Mouse (Mus musculus) midbrain, postnatal 0 days (tissue): ENCODE data around the gene Ice2. TPM values are rescaled to one million over a fixed set of nuclear protein-coding genes. Genes with fewer than 3 reads are reported as not detected.

Experiments
- ATAC-seq: fragments of 200-750 bp; cut with Nextera tagmentation; 2 replicates; pipeline ENCODE4 v1.8.0; 2017; ENCODE audit warnings: moderate number of reproducible peaks, mild to moderate bottlenecking, moderate TSS enrichment, moderate library complexity; ENCODE audit not compliant: low FRiP score
- DNase-seq: peaks from one replicate; pipeline ENCODE4 v3.0.0-alpha.2; 2015; ENCODE audit warnings: low spot score
- H3K27ac ChIP-seq: fragments of 300-500 bp; sonication (generic); 2 replicates; pipeline ENCODE4 v1.5.1; 2014; ENCODE audit warnings: low read depth, mild to moderate bottlenecking, low read length, mixed read lengths
- H3K27me3 ChIP-seq: fragments of 300-500 bp; sonication (generic); 2 replicates; pipeline ENCODE4 v1.6.1; 2014; ENCODE audit warnings: low read length, control low read depth, mixed read lengths; ENCODE audit not compliant: insufficient read depth
- H3K36me3 ChIP-seq: fragments of 300-500 bp; sonication (generic); 2 replicates; pipeline ENCODE4 v1.6.1; 2014; ENCODE audit warnings: low read length, control low read depth, mixed read lengths; ENCODE audit not compliant: insufficient read depth
- H3K4me1 ChIP-seq: fragments of 300-500 bp; sonication (generic); 2 replicates; pipeline ENCODE4 v1.6.1; 2014; ENCODE audit warnings: mild to moderate bottlenecking, control low read depth, antibody characterized with exemption, low read length, mixed read lengths; ENCODE audit not compliant: insufficient read depth
- H3K4me2 ChIP-seq: fragments of 300-500 bp; sonication (generic); 2 replicates; pipeline ENCODE4 v1.6.1; 2014; ENCODE audit warnings: low read depth, mild to moderate bottlenecking, low read length, mixed read lengths; ENCODE audit not compliant: poor library complexity, severe bottlenecking
- H3K4me3 ChIP-seq: fragments of 300-500 bp; sonication (generic); 2 replicates; pipeline ENCODE4 v1.5.1; 2014; ENCODE audit warnings: low read depth, mild to moderate bottlenecking, low read length, moderate library complexity
- H3K9ac ChIP-seq: fragments of 300-500 bp; sonication (generic); replicated peaks from 2 replicates; pipeline ENCODE4 v1.6.1; 2014; ENCODE audit warnings: mild to moderate bottlenecking, low read length, moderate library complexity, mixed read lengths; ENCODE audit not compliant: poor library complexity, severe bottlenecking
- H3K9me3 ChIP-seq: fragments of 300-500 bp; sonication (generic); 2 replicates; pipeline ENCODE4 v1.6.1; 2016; ENCODE audit warnings: low read length, control low read depth
- CTCF ChIP-seq: IDR thresholded peaks from 2 replicates; pipeline ENCODE4 v1.5.1; 2016; ENCODE audit warnings: antibody characterized with exemption, mild to moderate bottlenecking
- WGBS: fragments of 180-500 bp; shearing (Covaris S2); extraction: QIAGEN DNeasy Blood & Tissue Kit; methylation state at CpG from one replicate; pipeline ENCODE4 v1.1.7; 2014; 5-methylcytosine and 5-hydroxymethylcytosine counted together
- microRNA-seq: library from miRNA; unstranded; fragments of <30 nt; microRNA quantifications from one replicate; pipeline ENCODE4, GENCODE M21; 2016; ENCODE audit warnings: borderline number of aligned reads
- polyA plus RNA-seq: library from polyadenylated mRNA; unstranded; fragments of >200 nt; fragmentation: Nextera tagmentation; extraction: Ambion mirVana; gene quantifications from 2 replicates; pipeline ENCODE4 v1.2.1, GENCODE M21; 2015
- total RNA-seq: library from RNA; depleted of rRNA; stranded (reverse); fragments of >200 nt; gene quantifications from 2 replicates; pipeline ENCODE4 v1.2.3, GENCODE M21; 2014; rRNA removed

Gene Ice2
- total and polyA plus RNA-seq, 2 experiments from 2014 or later, result 4.9 to 7.3 TPM

GRCm38 (mm10) chr9:69472724-69473123 lies 75.0 kb downstream of the Ice2 start:
- no peak for ATAC-seq

GRCm38 (mm10) chr9:69475873-69476272 lies 78.2 kb downstream of the Ice2 start:
- no peak for TF ChIP-seq CTCF
- Histone ChIP-seq H3K36me3 (no peaks in the 10 kb centered on the region), H3K27me3 (no peaks in the 10 kb centered on the region), H3K4me2 (no peak overlapping the region), H3K27ac (no peak overlapping the region), H3K9ac (no peak overlapping the region), H3K4me3 (no peak overlapping the region), H3K4me1 (no peaks in the 10 kb centered on the region), H3K9me3 (no peaks in the 10 kb centered on the region)
- DNase-seq, result no peak
- ATAC-seq, result no peak
- 84% methylated on average over 6 of the region's 6 CpGs for WGBS

More at GRCm38 (mm10) chr9:69472724-69473123, 75.0 kb downstream of the Ice2 start:
- Histone ChIP-seq H3K9me3 (no peaks in the 10 kb centered on the region), H3K27ac (no peak overlapping the region; the same call in 1 of the 2 replicates), H3K4me3 (no peak overlapping the region), H3K4me2 (no peak overlapping the region), H3K4me1 (peaks cover 6% of the 10 kb centered on the region; the same call in 1 of the 2 replicates), H3K9ac (no peak overlapping the region), H3K36me3 (no peaks in the 10 kb centered on the region), H3K27me3 (no peaks in the 10 kb centered on the region)
- WGBS, result 78% methylated on average over 6 of the region's 6 CpGs
- peak; percentile 56 for DNase-seq
- TF ChIP-seq CTCF, result no peak

GRCm38 (mm10) chr9:69477195-69477823 lies 79.6 kb downstream of the Ice2 start:
- Histone ChIP-seq H3K27me3 (no peaks in the 10 kb centered on the region), H3K36me3 (no peaks in the 10 kb centered on the region), H3K9me3 (no peaks in the 10 kb centered on the region), H3K27ac (no peak overlapping the region), H3K4me2 (no peak overlapping the region), H3K4me1 (no peaks in the 10 kb centered on the region), H3K4me3 (no peak overlapping the region), H3K9ac (no peak overlapping the region)
- DNase-seq (no peak), ATAC-seq (no peak)
- WGBS, result 61% methylated on average over 14 of the region's 14 CpGs
- TF ChIP-seq CTCF, result no peak

GRCm38 (mm10) chr9:69477824-69478222 lies 80.1 kb downstream of the Ice2 start:
- Histone ChIP-seq H3K4me2 (no peak overlapping the region), H3K36me3 (no peaks in the 10 kb centered on the region), H3K9me3 (no peaks in the 10 kb centered on the region), H3K4me1 (no peaks in the 10 kb centered on the region), H3K27me3 (no peaks in the 10 kb centered on the region), H3K27ac (no peak overlapping the region), H3K9ac (no peak overlapping the region), H3K4me3 (no peak overlapping the region)
- ATAC-seq (no peak), DNase-seq (no peak)
- no peak for TF ChIP-seq CTCF
- WGBS, result 81% methylated on average over 6 of the region's 6 CpGs

GRCm38 (mm10) chr9:69480344-69480743 lies 82.6 kb downstream of the Ice2 start:
- whole genome bisulfite sequencing, result 0% methylated on average over 1 of the region's 1 CpGs
- ATAC-seq, result no peak
- no peak overlapping the region for H3K4me2 ChIP-seq
- H3K9ac ChIP-seq, result no peak overlapping the region
- H3K4me3 ChIP-seq, result no peak overlapping the region
- no peaks in the 10 kb centered on the region for H3K4me1 ChIP-seq
- no peaks in the 10 kb centered on the region for H3K36me3 ChIP-seq
- DNase-seq, result peak; percentile 91
- H3K27ac ChIP-seq, result no peak overlapping the region
- no peaks in the 10 kb centered on the region for H3K9me3 ChIP-seq
- peak; percentile 97 for TF ChIP-seq CTCF
- no peaks in the 10 kb centered on the region for H3K27me3 ChIP-seq

Small RNA genes lying within 50 kb of the gene (microRNA-seq; reads per million reads assigned to microRNA genes)
- gene Mir3109, result not detected

Other genes starting within 250 kb of the Ice2 start
- gene Anxa2, start 55.7 kb downstream of the Ice2 start, total RNA-seq, result 68.4 and 73.2 TPM in 2 replicates
- gene Anxa2, start 55.7 kb downstream of the Ice2 start, polyA plus RNA-seq, result 69.2 and 79.1 TPM in 2 replicates